Mouse (Mus musculus): ENCODE results near the gene Pla2g2d. TPM values are rescaled to one million over a fixed set of nuclear protein-coding genes. Genes with fewer than 3 reads are reported as not detected.

Pla2g2d gene
- not detected in 2 replicates for polyA plus RNA-seq (2012; ENCODE audit: insufficient read depth, insufficient read length, low replicate concordance, missing spikeins)

DNA sequence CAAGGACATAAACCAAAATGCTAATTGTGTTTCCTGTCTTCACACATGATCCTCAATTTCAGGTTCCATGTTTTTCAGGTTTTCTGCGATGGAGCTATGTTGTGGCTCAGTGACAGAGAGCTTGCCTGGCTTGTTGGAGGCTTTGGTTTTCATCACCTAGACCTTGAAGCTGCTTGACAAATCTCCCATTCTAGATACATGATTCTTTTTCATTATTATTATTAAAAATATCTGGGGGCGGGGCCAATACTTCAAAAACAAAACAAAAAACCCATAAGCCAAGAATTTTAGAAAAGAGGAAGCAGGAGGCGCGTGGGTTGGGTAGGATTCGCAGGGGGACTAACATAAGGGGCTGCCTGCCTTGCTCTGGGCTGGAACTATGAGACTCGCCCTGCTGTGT lies at the start of gene Pla2g2d:
Gene Pla2g2d (plus strand): TSS at position 301 of the 400 bp plus-strand sequence.
- no peak within 1 kb of the TSS for H3K27ac ChIP-seq (ENCODE audit: insufficient read depth, low read depth, low read length)

DNA sequence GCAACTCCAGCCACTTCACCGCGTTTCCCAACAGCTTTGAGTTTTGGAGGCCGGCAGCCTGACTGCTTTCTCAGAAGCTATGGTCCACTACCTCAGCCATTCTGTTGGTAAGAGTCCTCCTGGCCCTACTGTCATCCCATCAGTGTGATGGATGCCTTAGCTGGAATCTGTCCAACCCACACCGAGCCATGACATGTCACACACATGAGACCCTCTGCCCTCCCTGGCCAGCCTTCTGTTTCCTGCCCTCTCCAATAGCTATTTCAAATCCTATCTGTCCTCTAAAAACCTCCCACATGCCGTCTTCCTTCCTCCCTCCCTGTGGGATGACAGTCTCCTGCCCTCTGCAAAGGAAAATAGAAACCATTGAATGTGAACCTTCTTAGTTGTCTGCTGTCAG lies 49.8 kb upstream of the Pla2g2d start:
- 81% methylated on average over 5 of the region's 5 CpGs for WGBS
- Histone ChIP-seq H3K4me1 (ENCODE audit: control insufficient read depth, insufficient read depth, low read length) (peaks cover 22% of the 10 kb centered on the region), H3K4me3 (ENCODE audit: insufficient read depth, low read depth, low read length) (no peak overlapping the region), H3K27ac (ENCODE audit: insufficient read depth, low read depth, low read length) (no peak overlapping the region)
- no peak for TF ChIP-seq POLR2A (IDR thresholded peaks at IDR 0.05; ENCODE audit: insufficient read depth, low read depth, low read length)
- no peak for TF ChIP-seq CTCF (IDR thresholded peaks at IDR 0.05; ENCODE audit: insufficient read depth, low read depth, low read length)

More for the DNA sequence above, at the start of gene Pla2g2d:
- TF ChIP-seq CTCF (IDR thresholded peaks at IDR 0.05; ENCODE audit: insufficient read depth, low read depth, low read length) = no peak
- TF ChIP-seq POLR2A (IDR thresholded peaks at IDR 0.05; ENCODE audit: insufficient read depth, low read depth, low read length) = no peak
- H3K4me1 ChIP-seq (ENCODE audit: control insufficient read depth, insufficient read depth, low read length) = peaks cover 22% of the 10 kb centered on the region
- WGBS = 86% methylated on average over 6 of the region's 6 CpGs
- H3K4me3 ChIP-seq (ENCODE audit: insufficient read depth, low read depth, low read length) = no peak within 1 kb of the TSS

DNA sequence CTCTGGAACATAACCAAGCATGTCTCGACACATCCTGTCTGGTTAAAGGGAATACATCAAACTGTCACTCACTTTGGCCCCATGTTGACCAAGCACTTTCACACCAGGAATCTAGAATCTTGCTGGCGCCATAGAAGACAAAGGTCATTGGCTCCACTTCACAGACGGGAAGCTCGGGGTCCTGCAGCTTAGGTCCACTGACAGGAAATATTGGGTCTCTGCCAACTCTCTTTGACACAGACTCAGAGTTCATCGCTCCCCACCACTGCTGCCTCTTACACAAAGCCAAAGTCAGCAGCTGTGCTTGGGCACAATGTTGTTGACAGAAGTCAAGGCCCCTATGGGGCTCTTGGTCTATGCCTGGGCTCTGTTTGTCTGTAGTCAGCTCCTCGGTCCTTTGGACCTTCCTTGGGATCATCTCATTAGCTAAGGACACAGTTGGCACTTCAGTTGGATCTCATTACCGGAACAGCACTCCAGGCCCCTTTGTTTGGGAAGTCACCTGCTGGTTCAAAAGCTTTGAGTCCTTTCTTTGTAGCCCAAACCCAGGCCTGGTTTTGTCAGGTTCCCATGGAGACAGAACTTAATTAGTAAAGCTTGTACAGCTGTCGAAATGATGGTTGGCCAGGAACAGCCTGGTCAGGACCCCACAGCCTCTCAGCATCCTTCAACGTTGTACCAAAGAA lies 46.4 kb upstream of the Pla2g2d start:
- H3K4me1 ChIP-seq (ENCODE audit: control insufficient read depth, insufficient read depth, low read length) = peaks cover 13% of the 10 kb centered on the region
- H3K4me3 ChIP-seq (ENCODE audit: insufficient read depth, low read depth, low read length) = no peak overlapping the region
- TF ChIP-seq CTCF (IDR thresholded peaks at IDR 0.05; ENCODE audit: insufficient read depth, low read depth, low read length) (no peak), POLR2A (IDR thresholded peaks at IDR 0.05; ENCODE audit: insufficient read depth, low read depth, low read length) (no peak)
- no peak overlapping the region for H3K27ac ChIP-seq (ENCODE audit: insufficient read depth, low read depth, low read length)
- 57% methylated on average over 9 of the region's 9 CpGs for WGBS

DNA sequence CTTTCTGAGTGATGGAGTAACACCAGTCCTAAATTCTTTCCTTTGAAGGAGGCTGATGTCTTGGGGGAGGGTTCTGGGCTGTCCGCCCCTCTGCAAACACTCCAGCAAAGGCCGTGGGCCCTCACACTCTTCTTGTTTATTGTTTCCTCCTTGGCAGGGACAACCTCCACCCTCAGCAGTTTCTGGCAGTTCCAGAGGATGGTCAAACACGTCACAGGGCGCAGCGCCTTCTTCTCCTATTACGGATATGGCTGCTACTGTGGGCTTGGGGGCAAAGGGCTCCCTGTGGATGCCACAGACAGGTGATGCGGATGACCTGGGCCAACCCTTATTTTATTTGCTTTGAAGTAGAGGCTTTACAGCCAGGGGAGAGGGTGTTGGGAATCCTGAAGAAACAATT lies 41.4 kb upstream of the Pla2g2d start:
- WGBS = 90% methylated on average over 7 of the region's 7 CpGs
- TF ChIP-seq POLR2A (IDR thresholded peaks at IDR 0.05; ENCODE audit: insufficient read depth, low read depth, low read length) (no peak), CTCF (IDR thresholded peaks at IDR 0.05; ENCODE audit: insufficient read depth, low read depth, low read length) (no peak)
- peaks cover 21% of the 10 kb centered on the region for H3K4me1 ChIP-seq (ENCODE audit: control insufficient read depth, insufficient read depth, low read length)
- H3K27ac ChIP-seq (ENCODE audit: insufficient read depth, low read depth, low read length) = no peak overlapping the region
- H3K4me3 ChIP-seq (ENCODE audit: insufficient read depth, low read depth, low read length) = no peak overlapping the region

DNA sequence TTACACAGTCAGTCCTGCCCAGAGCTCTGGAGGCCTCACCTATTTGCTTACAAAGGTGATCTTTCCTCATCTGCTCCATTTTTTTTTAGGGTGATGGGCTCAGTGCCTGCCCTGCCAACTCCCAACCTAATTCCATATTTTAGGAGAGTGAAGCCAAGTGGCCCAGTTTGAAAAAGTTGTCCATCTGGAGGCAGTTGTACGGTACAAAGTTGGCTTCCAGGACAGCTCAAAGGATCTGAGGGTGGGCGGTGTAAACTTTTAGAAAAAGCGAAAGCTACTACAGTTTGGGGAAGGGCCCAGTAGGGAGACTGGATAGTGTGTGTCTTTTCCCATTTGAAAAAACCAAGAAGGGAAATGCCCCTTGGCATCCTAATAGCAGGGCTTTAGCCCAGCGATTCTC lies 40.7 kb upstream of the Pla2g2d start:
- TF ChIP-seq POLR2A (IDR thresholded peaks at IDR 0.05; ENCODE audit: insufficient read depth, low read depth, low read length) (no peak), CTCF (IDR thresholded peaks at IDR 0.05; ENCODE audit: insufficient read depth, low read depth, low read length) (no peak)
- Histone ChIP-seq H3K4me1 (ENCODE audit: control insufficient read depth, insufficient read depth, low read length) (peaks cover 29% of the 10 kb centered on the region), H3K4me3 (ENCODE audit: insufficient read depth, low read depth, low read length) (no peak overlapping the region), H3K27ac (ENCODE audit: insufficient read depth, low read depth, low read length) (no peak overlapping the region)
- WGBS = 99% methylated on average over 4 of the region's 4 CpGs

DNA sequence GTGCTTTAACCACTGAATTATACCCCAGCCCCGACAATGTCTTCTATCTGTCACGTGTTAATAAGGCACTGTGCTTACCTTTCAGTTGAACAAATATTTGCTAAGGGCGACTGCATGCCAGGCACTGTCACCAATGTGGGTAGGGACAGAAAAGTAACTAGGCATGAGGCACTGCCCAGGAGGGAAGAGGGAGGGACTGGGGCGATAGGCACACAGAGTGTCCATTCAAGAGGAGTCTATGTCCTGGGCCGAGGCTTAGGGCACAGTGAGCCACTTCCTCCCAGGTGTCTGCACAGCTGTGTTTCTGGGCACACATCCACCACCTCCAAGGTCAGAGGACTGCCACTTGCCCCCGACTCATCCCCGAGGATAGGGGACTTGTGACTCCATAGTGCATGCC lies 38.5 kb upstream of the Pla2g2d start, which contains the start of gene Ubxn10:
Gene Ubxn10 (minus strand): TSS at position 137 of the 400 bp plus-strand sequence.
- Histone ChIP-seq H3K4me1 (ENCODE audit: control insufficient read depth, insufficient read depth, low read length) (peaks cover 30% of the 10 kb centered on the region), H3K27ac (ENCODE audit: insufficient read depth, low read depth, low read length) (no peak within 1 kb of the TSS), H3K4me3 (ENCODE audit: insufficient read depth, low read depth, low read length) (no peak within 1 kb of the TSS)
- TF ChIP-seq POLR2A (IDR thresholded peaks at IDR 0.05; ENCODE audit: insufficient read depth, low read depth, low read length) (no peak), CTCF (IDR thresholded peaks at IDR 0.05; ENCODE audit: insufficient read depth, low read depth, low read length) (no peak)
- WGBS = 79% methylated on average over 7 of the region's 7 CpGs

DNA sequence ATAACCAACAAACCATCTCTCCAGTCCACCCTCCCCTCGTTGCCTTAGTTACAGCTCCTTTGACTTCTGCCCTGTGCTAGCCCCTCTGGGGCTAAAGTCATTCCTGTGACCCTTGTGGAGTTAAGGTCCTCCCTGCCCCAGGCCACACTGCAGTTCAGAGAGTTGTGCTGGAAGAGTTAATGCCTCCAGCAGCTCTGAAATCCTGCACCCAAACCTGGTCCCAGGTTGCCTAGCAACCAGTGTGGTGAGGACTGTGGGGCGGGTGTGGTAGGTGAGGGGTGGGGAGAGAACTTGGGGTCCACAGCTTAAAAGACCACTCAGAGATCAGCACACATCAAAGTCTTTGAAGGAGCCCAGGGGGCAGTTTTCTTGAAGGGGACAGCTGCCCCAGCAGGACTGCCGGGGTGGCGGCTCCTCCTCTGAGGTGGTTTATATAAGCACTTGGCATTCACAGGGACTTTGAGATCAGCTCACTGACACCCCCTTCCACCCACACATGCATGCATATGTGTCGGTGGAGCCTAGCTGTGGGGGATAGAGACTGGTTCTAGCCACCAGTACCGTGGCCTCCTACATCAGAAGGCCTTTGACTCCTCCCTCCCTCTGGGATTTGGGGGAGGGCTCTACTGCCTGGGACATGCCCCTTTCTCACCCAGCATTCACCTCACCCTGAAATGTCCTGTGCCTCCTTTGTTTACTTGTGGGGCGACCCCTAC lies 36.2 kb upstream of the Pla2g2d start:
- H3K4me3 ChIP-seq (ENCODE audit: insufficient read depth, low read depth, low read length) = no peak overlapping the region
- TF ChIP-seq POLR2A (IDR thresholded peaks at IDR 0.05; ENCODE audit: insufficient read depth, low read depth, low read length) (no peak), CTCF (IDR thresholded peaks at IDR 0.05; ENCODE audit: insufficient read depth, low read depth, low read length) (no peak)
- peaks cover 30% of the 10 kb centered on the region for H3K4me1 ChIP-seq (ENCODE audit: control insufficient read depth, insufficient read depth, low read length)
- no peak overlapping the region for H3K27ac ChIP-seq (ENCODE audit: insufficient read depth, low read depth, low read length)
- 37% methylated on average over 7 of the region's 7 CpGs for WGBS

DNA sequence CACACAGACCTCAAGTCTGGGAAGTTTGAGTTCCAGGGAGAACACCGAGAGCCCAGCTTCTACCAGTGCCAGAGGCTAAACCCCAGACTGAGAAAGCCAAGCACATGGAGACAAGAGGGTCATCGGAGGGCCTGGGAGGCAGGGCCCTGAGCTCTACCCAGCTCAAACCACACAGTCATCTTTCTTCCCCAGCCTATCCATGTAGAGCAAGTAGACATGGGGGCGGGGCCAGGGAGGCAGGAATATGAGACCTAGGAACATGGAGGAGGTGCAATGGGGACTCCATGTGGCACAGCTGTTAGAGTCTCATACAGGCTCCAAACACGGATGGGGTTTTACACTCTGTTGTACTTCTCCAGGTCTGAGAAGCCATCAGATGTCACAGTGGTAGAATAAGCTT lies 29.7 kb upstream of the Pla2g2d start:
- Histone ChIP-seq H3K4me3 (ENCODE audit: insufficient read depth, low read depth, low read length) (no peak overlapping the region), H3K4me1 (ENCODE audit: control insufficient read depth, insufficient read depth, low read length) (peaks cover 19% of the 10 kb centered on the region), H3K27ac (ENCODE audit: insufficient read depth, low read depth, low read length) (no peak overlapping the region)
- WGBS = 78% methylated on average over 4 of the region's 4 CpGs
- TF ChIP-seq CTCF (IDR thresholded peaks at IDR 0.05; ENCODE audit: insufficient read depth, low read depth, low read length) (no peak), POLR2A (IDR thresholded peaks at IDR 0.05; ENCODE audit: insufficient read depth, low read depth, low read length) (no peak)

DNA sequence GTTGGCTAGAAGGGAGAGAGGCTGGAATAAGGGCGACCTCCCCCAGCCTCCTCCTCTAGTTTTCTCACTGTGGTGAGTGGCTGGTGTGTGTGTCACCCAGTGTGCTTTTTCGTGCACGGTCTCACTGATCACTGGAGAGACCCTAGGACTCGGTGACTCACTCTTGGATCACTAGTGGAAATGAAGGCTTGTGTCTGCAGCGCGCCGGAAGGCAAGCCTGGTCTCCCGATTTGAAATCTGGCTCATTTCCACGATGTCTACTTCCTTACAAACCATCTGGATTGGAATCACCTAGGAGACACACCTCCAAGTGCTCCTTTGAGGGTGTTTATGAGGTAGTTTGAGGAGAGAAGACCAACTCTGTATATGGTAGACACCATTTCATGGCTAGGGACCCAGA lies 28.7 kb upstream of the Pla2g2d start:
- no peak overlapping the region for H3K27ac ChIP-seq (ENCODE audit: insufficient read depth, low read depth, low read length)
- H3K4me3 ChIP-seq (ENCODE audit: insufficient read depth, low read depth, low read length) = no peak overlapping the region
- peaks cover 19% of the 10 kb centered on the region for H3K4me1 ChIP-seq (ENCODE audit: control insufficient read depth, insufficient read depth, low read length)
- 49% methylated on average over 9 of the region's 9 CpGs for WGBS
- TF ChIP-seq CTCF (IDR thresholded peaks at IDR 0.05; ENCODE audit: insufficient read depth, low read depth, low read length) = no peak
- TF ChIP-seq POLR2A (IDR thresholded peaks at IDR 0.05; ENCODE audit: insufficient read depth, low read depth, low read length) = no peak
